Mouse (Mus musculus) intestine, embryonic 14.5 days (tissue): ENCODE measurements around the gene Hist2h2bb. TPM values are rescaled to one million over a fixed set of nuclear protein-coding genes. Genes with fewer than 3 reads are reported as not detected.

ENCODE experiments used
- ATAC-seq: fragments of 200-750 bp; cut with Nextera tagmentation; replicated peaks from 2 replicates; pipeline ENCODE4 v1.8.0; 2017; ENCODE audit warnings: low read depth, moderate number of reproducible peaks, moderate TSS enrichment, moderate library complexity; ENCODE audit not compliant: low FRiP score, low TSS enrichment
- DNase-seq: peaks from one replicate; pipeline ENCODE4 v3.0.0-alpha.2; 2018; ENCODE audit warnings: low spot score
- H3K27ac ChIP-seq: fragments of 300-500 bp; sonication (generic); 2 replicates; pipeline ENCODE4 v1.5.1; 2014; ENCODE audit warnings: low read depth, mild to moderate bottlenecking, control low read depth
- H3K27me3 ChIP-seq: fragments of 300-500 bp; sonication (generic); replicated peaks from 2 replicates; pipeline ENCODE4 v1.6.1; 2014; ENCODE audit warnings: low read length, control low read depth; ENCODE audit not compliant: control insufficient read depth, insufficient read depth
- H3K36me3 ChIP-seq: fragments of 300-500 bp; sonication (generic); 2 replicates; pipeline ENCODE4 v1.6.1; 2014; ENCODE audit warnings: low read length, control low read depth; ENCODE audit not compliant: control insufficient read depth, insufficient read depth
- H3K4me1 ChIP-seq: fragments of 300-500 bp; sonication (generic); replicated peaks from 2 replicates; pipeline ENCODE4 v1.6.1; 2014; ENCODE audit warnings: low read length, control low read depth, mixed read lengths; ENCODE audit not compliant: control insufficient read depth, insufficient read depth
- H3K4me2 ChIP-seq: fragments of 300-500 bp; sonication (generic); 2 replicates; pipeline ENCODE4 v1.6.1; 2014; ENCODE audit warnings: low read length
- H3K4me3 ChIP-seq: fragments of 300-500 bp; sonication (generic); 2 replicates; pipeline ENCODE4 v1.5.1; 2014; ENCODE audit warnings: low read depth, low read length, control low read depth, mixed read lengths
- H3K9ac ChIP-seq: fragments of 300-500 bp; sonication (generic); 2 replicates; pipeline ENCODE4 v1.6.1; 2014; ENCODE audit warnings: mild to moderate bottlenecking, low read length
- H3K9me3 ChIP-seq: fragments of 300-500 bp; sonication (generic); 2 replicates; pipeline ENCODE4 v1.6.1; 2016; ENCODE audit warnings: low read length, control low read depth; ENCODE audit not compliant: control insufficient read depth
- WGBS: fragments of 180-500 bp; shearing (Covaris S2); extraction: QIAGEN DNeasy Blood & Tissue Kit; methylation state at CpG from one replicate; pipeline ENCODE4 v1.1.7; 2014; 5-methylcytosine and 5-hydroxymethylcytosine counted together
- polyA plus RNA-seq: library from polyadenylated mRNA; unstranded; fragments of >200 nt; fragmentation: Nextera tagmentation; extraction: Ambion mirVana; gene quantifications from 2 replicates; pipeline ENCODE4 v1.2.1, GENCODE M21; 2014

Gene Hist2h2bb
- polyA plus RNA-seq, 1 experiment from 2014 or later: 20.1 TPM

GRCm38 (mm10) chr3:96255926-96256593 is 13.5 kb upstream of the Hist2h2bb start:
- Histone ChIP-seq H3K36me3 (no peaks in the 10 kb centered on the region), H3K4me2 (peak overlapping the region; percentile 11; the same call in 1 of the 2 replicates), H3K4me3 (no peak overlapping the region), H3K4me1 (0 out of 2 replicates have a peak, but pooled peaks cover 6% of the 10 kb centered on the region), H3K27me3 (no peaks in the 10 kb centered on the region), H3K9me3 (no peaks in the 10 kb centered on the region), H3K9ac (no peak overlapping the region), H3K27ac (0 out of 2 replicates have a peak overlapping the region, but pooled peaks have one; percentile 6)
- DNase-seq (no peak), ATAC-seq (no peak)
- WGBS: 59% methylated on average over 5 of the region's 5 CpGs

- 70% methylated on average over 3 of the region's 3 CpGs for WGBS
- ATAC-seq: no peak
- H3K4me3 ChIP-seq: no peak overlapping the region
Measured at GRCm38 (mm10) chr3:96257190-96257589, 12.4 kb upstream of the Hist2h2bb start.

GRCm38 (mm10) chr3:96260220-96260619 is 9.3 kb upstream of the Hist2h2bb start:
- no peak overlapping the region for H3K4me3 ChIP-seq
- 89% methylated on average over 5 of the region's 5 CpGs for WGBS
- DNase-seq: no peak

More at GRCm38 (mm10) chr3:96257190-96257589, 12.4 kb upstream of the Hist2h2bb start:
- Histone ChIP-seq H3K27ac (no peak overlapping the region), H3K9me3 (no peaks in the 10 kb centered on the region), H3K9ac (no peak overlapping the region), H3K4me1 (peaks cover 14% of the 10 kb centered on the region), H3K4me2 (no peak overlapping the region), H3K36me3 (no peaks in the 10 kb centered on the region), H3K27me3 (no peaks in the 10 kb centered on the region)
- DNase-seq: no peak

GRCm38 (mm10) chr3:96261623-96262022 is 7.9 kb upstream of the Hist2h2bb start:
- Histone ChIP-seq H3K9ac (peak overlapping the region; percentile 85), H3K36me3 (no peaks in the 10 kb centered on the region), H3K27me3 (no peaks in the 10 kb centered on the region), H3K9me3 (no peaks in the 10 kb centered on the region), H3K4me1 (peaks cover 23% of the 10 kb centered on the region), H3K27ac (peak overlapping the region; percentile 96), H3K4me2 (peak overlapping the region; percentile 68), H3K4me3 (no peak overlapping the region)
- ATAC-seq: no peak
- DNase-seq: no peak
- 70% methylated on average over 3 of the region's 3 CpGs for WGBS

More at GRCm38 (mm10) chr3:96260220-96260619, 9.3 kb upstream of the Hist2h2bb start:
- Histone ChIP-seq H3K4me1 (peaks cover 27% of the 10 kb centered on the region), H3K9me3 (no peaks in the 10 kb centered on the region), H3K27me3 (no peaks in the 10 kb centered on the region), H3K36me3 (no peaks in the 10 kb centered on the region), H3K9ac (no peak overlapping the region), H3K4me2 (no peak overlapping the region), H3K27ac (no peak overlapping the region)
- ATAC-seq: no peak

- Histone ChIP-seq H3K36me3 (no peaks in the 10 kb centered on the region), H3K4me1 (peaks cover 23% of the 10 kb centered on the region), H3K4me2 (peak overlapping the region; percentile 68), H3K27me3 (no peaks in the 10 kb centered on the region), H3K9me3 (no peaks in the 10 kb centered on the region), H3K9ac (peak overlapping the region; percentile 85), H3K27ac (peak overlapping the region; percentile 96), H3K4me3 (peak overlapping the region; percentile 63)
- under 1% methylated on average over 19 of the region's 19 CpGs for WGBS
- DNase-seq (peak; percentile 79), ATAC-seq (peak; percentile 71)
Measured at GRCm38 (mm10) chr3:96262216-96262875, 7.2 kb upstream of the Hist2h2bb start.

- no peaks in the 10 kb centered on the region for H3K9me3 ChIP-seq
- H3K27me3 ChIP-seq: no peaks in the 10 kb centered on the region
- peak; percentile 86 for ATAC-seq
- H3K9ac ChIP-seq: peak within 1 kb of the TSS; percentile 85
- peak; percentile 99 for DNase-seq
- H3K4me1 ChIP-seq: peaks cover 28% of the 10 kb centered on the region
- peak within 1 kb of the TSS; percentile 63 for H3K4me3 ChIP-seq
- H3K36me3 ChIP-seq: no peaks in the 10 kb centered on the region
- peak within 1 kb of the TSS; percentile 68 for H3K4me2 ChIP-seq
- peak within 1 kb of the TSS; percentile 96 for H3K27ac ChIP-seq
- 0% methylated on average over 40 of the region's 40 CpGs for WGBS
Measured at GRCm38 (mm10) chr3:96262979-96263550, 6.5 kb upstream of the Hist2h2bb start, which contains the start of gene Hist2h4. Gene Hist2h4, minus strand, starts transcription at chr3:96263311.

GRCm38 (mm10) chr3:96263558-96264403 is 5.8 kb upstream of the Hist2h2bb start:
- WGBS: 6% methylated on average over 27 of the region's 27 CpGs
- H3K4me1 ChIP-seq: peaks cover 28% of the 10 kb centered on the region
- peak; percentile 89 for DNase-seq

GRCm38 (mm10) chr3:96264404-96264949 is 5.1 kb upstream of the Hist2h2bb start:
- H3K4me3 ChIP-seq: peak overlapping the region; percentile 63
- H3K27me3 ChIP-seq: no peaks in the 10 kb centered on the region
- no peaks in the 10 kb centered on the region for H3K9me3 ChIP-seq
- DNase-seq (no peak), ATAC-seq (no peak)
- no peaks in the 10 kb centered on the region for H3K36me3 ChIP-seq
- H3K27ac ChIP-seq: peak overlapping the region; percentile 96
- H3K4me2 ChIP-seq: peak overlapping the region; percentile 68
- peak overlapping the region; percentile 85 for H3K9ac ChIP-seq
- WGBS: 70% methylated on average over 7 of the region's 7 CpGs
- peaks cover 28% of the 10 kb centered on the region for H3K4me1 ChIP-seq

More at GRCm38 (mm10) chr3:96263558-96264403, 5.8 kb upstream of the Hist2h2bb start:
- H3K27me3 ChIP-seq: no peaks in the 10 kb centered on the region
- peak overlapping the region; percentile 68 for H3K4me2 ChIP-seq
- peak overlapping the region; percentile 96 for H3K27ac ChIP-seq
- peak overlapping the region; percentile 85 for H3K9ac ChIP-seq
- ATAC-seq: peak; percentile 9; the same call in 1 of the 2 replicates
- peak overlapping the region; percentile 63 for H3K4me3 ChIP-seq
- no peaks in the 10 kb centered on the region for H3K9me3 ChIP-seq
- no peaks in the 10 kb centered on the region for H3K36me3 ChIP-seq
